8 mouse cellular contexts compared by ENCODE assay signal in genomic region chr17:35838570-35838969, GRCm38 (mm10). TPM values are rescaled to one million over a fixed set of nuclear protein-coding genes. Genes with fewer than 3 reads are reported as not detected.
A peak's percentile ranks its signal among the peaks of the same experiment; 100 is the strongest.
DNase-seq lines count a peak whose midpoint lies in the region; ATAC-seq and TF ChIP-seq lines count a peak whose summit lies in the region.

No protein-coding gene starts in this region.

- peak overlapping the region; percentile 98 for H3K27ac ChIP-seq in lung, embryonic 15.5 days
- H3K27ac ChIP-seq in forebrain, embryonic 11.5 days (ENCODE audit: low read depth, low read length): peak overlapping the region; percentile 97
- H3K27ac ChIP-seq in limb, embryonic 13.5 days: peak overlapping the region; percentile 97
- peak overlapping the region; percentile 91 for H3K27ac ChIP-seq in stomach, embryonic 15.5 days

- peak overlapping the region; percentile 65 for H3K4me3 ChIP-seq in lung, embryonic 15.5 days
- H3K4me3 ChIP-seq in lung, adult 2 months (replicated peaks; ENCODE audit: extremely low read depth, low read depth, low read length): no peak overlapping the region
- peak overlapping the region; percentile 76 for H3K4me3 ChIP-seq in forebrain, embryonic 11.5 days (ENCODE audit: low read depth, low read length)
- H3K4me3 ChIP-seq in limb, embryonic 13.5 days: peak overlapping the region; percentile 76
- peak overlapping the region; percentile 67 for H3K4me3 ChIP-seq in stomach, embryonic 15.5 days (replicated peaks)

- H3K36me3 ChIP-seq in lung, embryonic 15.5 days: peaks cover 29% of the 10 kb centered on the region
- peaks cover 20% of the 10 kb centered on the region for H3K36me3 ChIP-seq in forebrain, embryonic 11.5 days (ENCODE audit: control insufficient read depth, insufficient read depth, low read length)
- peaks cover 32% of the 10 kb centered on the region for H3K36me3 ChIP-seq in limb, embryonic 13.5 days
- peaks cover 25% of the 10 kb centered on the region for H3K36me3 ChIP-seq in stomach, embryonic 15.5 days

- peak overlapping the region; percentile 81 for H3K4me2 ChIP-seq in lung, embryonic 15.5 days
- H3K4me2 ChIP-seq in forebrain, embryonic 11.5 days (ENCODE audit: low read depth, low read length, severe bottlenecking): peak overlapping the region; percentile 67
- peak overlapping the region; percentile 80 for H3K4me2 ChIP-seq in limb, embryonic 13.5 days (replicated peaks)
- H3K4me2 ChIP-seq in stomach, embryonic 15.5 days: peak overlapping the region; percentile 64

- H3K27me3 ChIP-seq in lung, embryonic 15.5 days: no peaks in the 10 kb centered on the region
- H3K27me3 ChIP-seq in forebrain, embryonic 11.5 days (ENCODE audit: control insufficient read depth, insufficient read depth, low read length): no peaks in the 10 kb centered on the region
- no peaks in the 10 kb centered on the region for H3K27me3 ChIP-seq in limb, embryonic 13.5 days
- H3K27me3 ChIP-seq in stomach, embryonic 15.5 days (replicated peaks): no peaks in the 10 kb centered on the region

- WGBS in lung, embryonic 15.5 days: under 1% methylated on average over 5 of the region's 5 CpGs
- 6% methylated on average over 5 of the region's 5 CpGs for WGBS in lung, adult 2 months
- 3% methylated on average over 5 of the region's 5 CpGs for WGBS in forebrain, embryonic 11.5 days
- under 1% methylated on average over 5 of the region's 5 CpGs for whole genome bisulfite sequencing in limb, embryonic 13.5 days
- WGBS in stomach, embryonic 15.5 days: 2% methylated on average over 5 of the region's 5 CpGs

- H3K4me1 ChIP-seq in lung, embryonic 15.5 days: peaks cover 39% of the 10 kb centered on the region
- H3K4me1 ChIP-seq in lung, adult 2 months (ENCODE audit: control insufficient read depth, insufficient read depth, low read length): peaks cover 21% of the 10 kb centered on the region
- H3K4me1 ChIP-seq in forebrain, embryonic 11.5 days (replicated peaks; ENCODE audit: control insufficient read depth, insufficient read depth, low read length): peaks cover 20% of the 10 kb centered on the region
- peaks cover 51% of the 10 kb centered on the region for H3K4me1 ChIP-seq in limb, embryonic 13.5 days
- H3K4me1 ChIP-seq in stomach, embryonic 15.5 days: peaks cover 34% of the 10 kb centered on the region

- ATAC-seq in lung, embryonic 15.5 days (ENCODE audit: borderline replicate concordance, extremely low read depth, low FRiP score, low TSS enrichment): no peak
- no peak; the same call in 1 of the 2 replicates for ATAC-seq in forebrain, embryonic 11.5 days (replicated peaks; ENCODE audit: low FRiP score)
- no peak for ATAC-seq in limb, embryonic 13.5 days (ENCODE audit: low FRiP score, low read depth)
- ATAC-seq in stomach, embryonic 15.5 days (ENCODE audit: insufficient read depth, low FRiP score, low read depth): no peak
- no peak for ATAC-seq in erythroid progenitor cell, adult 5-6 weeks (replicated peaks; ENCODE audit: low FRiP score, poor library complexity, severe bottlenecking)

- peak overlapping the region; percentile 50 for H3K9ac ChIP-seq in lung, embryonic 15.5 days
- peak overlapping the region; percentile 94 for H3K9ac ChIP-seq in forebrain, embryonic 11.5 days (ENCODE audit: low read length)
- H3K9ac ChIP-seq in limb, embryonic 13.5 days: peak overlapping the region; percentile 58
- H3K9ac ChIP-seq in stomach, embryonic 15.5 days: peak overlapping the region; percentile 13; the same call in 1 of the 2 replicates

- DNase-seq in lung, adult 2 months: no peak
- DNase-seq in forebrain, embryonic 11.5 days (ENCODE audit: low spot score): no peak
- no peak for DNase-seq in layer of hippocampus, adult 9-10 months (ENCODE audit: low spot score)
- DNase-seq in frontal cortex, adult 2 months (ENCODE audit: extremely low spot score in 1 of 2, low spot score in 1 of 2): no peak

- no peaks in the 10 kb centered on the region for H3K9me3 ChIP-seq in lung, embryonic 15.5 days
- no peaks in the 10 kb centered on the region for H3K9me3 ChIP-seq in forebrain, embryonic 11.5 days (ENCODE audit: control insufficient read depth, low read length)
- no peaks in the 10 kb centered on the region for H3K9me3 ChIP-seq in limb, embryonic 13.5 days
- no peaks in the 10 kb centered on the region for H3K9me3 ChIP-seq in stomach, embryonic 15.5 days

- TF ChIP-seq CTCF in lung, adult 2 months (IDR thresholded peaks at IDR 0.05; ENCODE audit: insufficient read depth, low read length): no peak

- TF ChIP-seq POLR2A in lung, adult 2 months (IDR thresholded peaks at IDR 0.05; ENCODE audit: borderline replicate concordance, extremely low read depth, low read depth, low read length): no peak

RNA-seq across cellular contexts. Expression of gene Tubb5, which starts 0.5 kb away (rescaled TPM):
- polyA plus RNA-seq in lung, embryonic 15.5 days (2015; fragmentation: Nextera tagmentation; extraction: Ambion mirVana): 1,042 and 1,079 TPM in 2 replicates
- polyA plus RNA-seq in lung, adult 2 months (2012; rRNA removed): 258 and 298 TPM in 2 replicates
- 1,583 and 1,671 TPM in 2 replicates for polyA plus RNA-seq in forebrain, embryonic 11.5 days (2014; fragmentation: Nextera tagmentation; extraction: Ambion mirVana)
- polyA plus RNA-seq in limb, embryonic 13.5 days (2015; fragmentation: Nextera tagmentation; extraction: Ambion mirVana): 1,168 and 1,170 TPM in 2 replicates
- polyA plus RNA-seq in stomach, embryonic 15.5 days (2015; fragmentation: Nextera tagmentation; extraction: Ambion mirVana): 762 and 772 TPM in 2 replicates
- 663 and 669 TPM in 2 replicates for total RNA-seq in erythroid progenitor cell, adult 5-6 weeks (2015; ENCODE audit: low replicate concordance)
- 760 and 914 TPM in 2 replicates for total RNA-seq in erythroid progenitor cell, adult 5-6 weeks (2017; ENCODE audit: low replicate concordance)
- 447 and 519 TPM in 2 replicates for polyA plus RNA-seq in frontal cortex, adult 2 months (2012; rRNA removed)

RNA-seq across cellular contexts. Expression of gene Mdc1, which starts 2.7 kb away (rescaled TPM):
- 24.1 and 24.7 TPM in 2 replicates for polyA plus RNA-seq in lung, embryonic 15.5 days (2015; fragmentation: Nextera tagmentation; extraction: Ambion mirVana)
- polyA plus RNA-seq in lung, adult 2 months (2012; rRNA removed): 6.8 and 8.2 TPM in 2 replicates
- 27.2 and 29.2 TPM in 2 replicates for polyA plus RNA-seq in forebrain, embryonic 11.5 days (2014; fragmentation: Nextera tagmentation; extraction: Ambion mirVana)
- polyA plus RNA-seq in limb, embryonic 13.5 days (2015; fragmentation: Nextera tagmentation; extraction: Ambion mirVana): 13.5 and 15.5 TPM in 2 replicates
- 15.2 and 19.7 TPM in 2 replicates for polyA plus RNA-seq in stomach, embryonic 15.5 days (2015; fragmentation: Nextera tagmentation; extraction: Ambion mirVana)
- total RNA-seq in erythroid progenitor cell, adult 5-6 weeks (2015; ENCODE audit: low replicate concordance): 117 and 147 TPM in 2 replicates
- total RNA-seq in erythroid progenitor cell, adult 5-6 weeks (2017; ENCODE audit: low replicate concordance): 31.0 and 57.1 TPM in 2 replicates
- polyA plus RNA-seq in frontal cortex, adult 2 months (2012; rRNA removed): 9.9 and 11.0 TPM in 2 replicates

RNA-seq across cellular contexts. Expression of gene Flot1, which starts 15.5 kb away (rescaled TPM):
- polyA plus RNA-seq in lung, embryonic 15.5 days (2015; fragmentation: Nextera tagmentation; extraction: Ambion mirVana): 50.1 and 54.4 TPM in 2 replicates
- polyA plus RNA-seq in lung, adult 2 months (2012; rRNA removed): 81.9 and 89.7 TPM in 2 replicates
- polyA plus RNA-seq in forebrain, embryonic 11.5 days (2014; fragmentation: Nextera tagmentation; extraction: Ambion mirVana): 48.5 and 49.5 TPM in 2 replicates
- polyA plus RNA-seq in limb, embryonic 13.5 days (2015; fragmentation: Nextera tagmentation; extraction: Ambion mirVana): 50.2 and 57.5 TPM in 2 replicates
- 45.3 and 46.0 TPM in 2 replicates for polyA plus RNA-seq in stomach, embryonic 15.5 days (2015; fragmentation: Nextera tagmentation; extraction: Ambion mirVana)
- 19.3 and 32.8 TPM in 2 replicates for total RNA-seq in erythroid progenitor cell, adult 5-6 weeks (2015; ENCODE audit: low replicate concordance)
- total RNA-seq in erythroid progenitor cell, adult 5-6 weeks (2017; ENCODE audit: low replicate concordance): 14.6 and 29.1 TPM in 2 replicates
- polyA plus RNA-seq in frontal cortex, adult 2 months (2012; rRNA removed): 178 and 209 TPM in 2 replicates

RNA-seq across cellular contexts. Expression of gene Ier3, which starts 17.1 kb away (rescaled TPM):
- polyA plus RNA-seq in lung, embryonic 15.5 days (2015; fragmentation: Nextera tagmentation; extraction: Ambion mirVana): 17.9 and 21.0 TPM in 2 replicates
- 133 TPM in 2 replicates for polyA plus RNA-seq in lung, adult 2 months (2012; rRNA removed)
- polyA plus RNA-seq in forebrain, embryonic 11.5 days (2014; fragmentation: Nextera tagmentation; extraction: Ambion mirVana): 2.4 and 3.5 TPM in 2 replicates
- 13.7 and 14.7 TPM in 2 replicates for polyA plus RNA-seq in limb, embryonic 13.5 days (2015; fragmentation: Nextera tagmentation; extraction: Ambion mirVana)
- 14.5 and 16.7 TPM in 2 replicates for polyA plus RNA-seq in stomach, embryonic 15.5 days (2015; fragmentation: Nextera tagmentation; extraction: Ambion mirVana)
- 3.8 and 10.5 TPM in 2 replicates for total RNA-seq in erythroid progenitor cell, adult 5-6 weeks (2015; ENCODE audit: low replicate concordance)
- 0.51 and 4.0 TPM in 2 replicates for total RNA-seq in erythroid progenitor cell, adult 5-6 weeks (2017; ENCODE audit: low replicate concordance)
- polyA plus RNA-seq in frontal cortex, adult 2 months (2012; rRNA removed): 11.2 and 14.5 TPM in 2 replicates

RNA-seq across cellular contexts. Expression of gene Nrm, which starts 22.5 kb away (rescaled TPM):
- 71.0 and 73.3 TPM in 2 replicates for polyA plus RNA-seq in lung, embryonic 15.5 days (2015; fragmentation: Nextera tagmentation; extraction: Ambion mirVana)
- 16.5 and 26.2 TPM in 2 replicates for polyA plus RNA-seq in lung, adult 2 months (2012; rRNA removed)
- polyA plus RNA-seq in forebrain, embryonic 11.5 days (2014; fragmentation: Nextera tagmentation; extraction: Ambion mirVana): 65.7 and 68.8 TPM in 2 replicates
- polyA plus RNA-seq in limb, embryonic 13.5 days (2015; fragmentation: Nextera tagmentation; extraction: Ambion mirVana): 54.9 and 55.1 TPM in 2 replicates
- 54.0 and 54.7 TPM in 2 replicates for polyA plus RNA-seq in stomach, embryonic 15.5 days (2015; fragmentation: Nextera tagmentation; extraction: Ambion mirVana)
- total RNA-seq in erythroid progenitor cell, adult 5-6 weeks (2015; ENCODE audit: low replicate concordance): 32.8 and 36.0 TPM in 2 replicates
- total RNA-seq in erythroid progenitor cell, adult 5-6 weeks (2017; ENCODE audit: low replicate concordance): 19.1 and 35.8 TPM in 2 replicates
- 8.8 and 9.0 TPM in 2 replicates for polyA plus RNA-seq in frontal cortex, adult 2 months (2012; rRNA removed)

Comparison
In these comparisons a context has a peak if more than half of its experiments do, and no peak if none do; other contexts are left out.
1. H3K9ac ChIP-seq: peak in every context shown above with its lines; median percentile 94 in forebrain, embryonic 11.5 days; 58 in limb, embryonic 13.5 days; 50 in lung, embryonic 15.5 days; 13 in stomach, embryonic 15.5 days.